Mouse (Mus musculus) hindbrain, postnatal 0 days (tissue): ENCODE measurements around the gene Usp7. TPM values are rescaled to one million over a fixed set of nuclear protein-coding genes. Genes with fewer than 3 reads are reported as not detected.

Source experiments
- ATAC-seq: fragments of 200-750 bp; cut with Nextera tagmentation; 2 replicates; pipeline ENCODE4 v1.8.0; 2017; ENCODE audit warnings: mild to moderate bottlenecking, moderate TSS enrichment, moderate library complexity
- DNase-seq: peaks from one replicate; pipeline ENCODE4 v3.0.0-alpha.2; 2015; ENCODE audit warnings: low spot score
- H3K27ac ChIP-seq: fragments of 300-500 bp; sonication (generic); 2 replicates; pipeline ENCODE4 v1.5.1; 2014; ENCODE audit warnings: mild to moderate bottlenecking
- H3K27me3 ChIP-seq: fragments of 300-500 bp; sonication (generic); 2 replicates; pipeline ENCODE4 v1.6.1; 2014; ENCODE audit warnings: low read length, mixed read lengths; ENCODE audit not compliant: insufficient read depth
- H3K36me3 ChIP-seq: fragments of 300-500 bp; sonication (generic); 2 replicates; pipeline ENCODE4 v1.6.1; 2014; ENCODE audit warnings: low read length, mixed read lengths; ENCODE audit not compliant: insufficient read depth
- H3K4me1 ChIP-seq: fragments of 300-500 bp; sonication (generic); 2 replicates; pipeline ENCODE4 v1.6.1; 2014; ENCODE audit warnings: antibody characterized with exemption, low read length, mixed read lengths; ENCODE audit not compliant: insufficient read depth
- H3K4me2 ChIP-seq: fragments of 300-500 bp; sonication (generic); 2 replicates; pipeline ENCODE4 v1.6.1; 2014; ENCODE audit warnings: low read depth, mild to moderate bottlenecking, low read length, moderate library complexity, mixed read lengths
- H3K4me3 ChIP-seq: fragments of 300-500 bp; sonication (generic); 2 replicates; pipeline ENCODE4 v1.5.1; 2014; ENCODE audit warnings: low read length
- H3K9ac ChIP-seq: fragments of 300-500 bp; sonication (generic); replicated peaks from 2 replicates; pipeline ENCODE4 v1.6.1; 2014; ENCODE audit warnings: mild to moderate bottlenecking, low read length, moderate library complexity, mixed read lengths
- H3K9me3 ChIP-seq: fragments of 300-500 bp; sonication (generic); 2 replicates; pipeline ENCODE4 v1.6.1; 2016; ENCODE audit warnings: low read length, mixed read lengths
- CTCF ChIP-seq: IDR thresholded peaks from 2 replicates; pipeline ENCODE4 v1.5.1; 2016; ENCODE audit warnings: antibody characterized with exemption, control low read depth, low read depth
- WGBS: fragments of 180-500 bp; shearing (Covaris S2); extraction: QIAGEN DNeasy Blood & Tissue Kit; methylation state at CpG from one replicate; pipeline ENCODE4 v1.1.7; 2014; 5-methylcytosine and 5-hydroxymethylcytosine counted together
- polyA plus RNA-seq: library from polyadenylated mRNA; unstranded; fragments of >200 nt; fragmentation: Nextera tagmentation; extraction: Ambion mirVana; gene quantifications from 2 replicates; pipeline ENCODE4 v1.2.1, GENCODE M21; 2015
- total RNA-seq: library from RNA; depleted of rRNA; stranded (reverse); fragments of >200 nt; gene quantifications from 2 replicates; pipeline ENCODE4 v1.2.3, GENCODE M21; 2014

Usp7 gene
- total and polyA plus RNA-seq, 2 experiments from 2014 or later: 18.9 to 83.7 TPM

- WGBS: 46% methylated on average over 9 of the region's 9 CpGs
- no peaks in the 10 kb centered on the region for H3K9me3 ChIP-seq
- DNase-seq (peak; percentile 33), ATAC-seq (no peak)
- H3K4me3 ChIP-seq: no peak overlapping the region
- H3K36me3 ChIP-seq: peaks cover 58% of the 10 kb centered on the region; the same call in 1 of the 2 replicates
- no peaks in the 10 kb centered on the region for H3K27me3 ChIP-seq
- TF ChIP-seq CTCF: peak; percentile 13; the same call in 1 of the 2 replicates
- no peak overlapping the region for H3K9ac ChIP-seq
- no peak overlapping the region for H3K4me2 ChIP-seq
- H3K4me1 ChIP-seq: no peaks in the 10 kb centered on the region
- no peak overlapping the region for H3K27ac ChIP-seq
These were observed 80.1 kb downstream of the Usp7 start for GRCm38 (mm10) chr16:8711998-8712397.

- TF ChIP-seq CTCF: no peak
- DNase-seq: peak; percentile 55
- Histone ChIP-seq H3K27me3 (no peaks in the 10 kb centered on the region), H3K4me1 (no peaks in the 10 kb centered on the region), H3K9me3 (no peaks in the 10 kb centered on the region), H3K36me3 (peaks cover 87% of the 10 kb centered on the region), H3K27ac (no peak overlapping the region), H3K4me3 (no peak overlapping the region), H3K9ac (no peak overlapping the region), H3K4me2 (no peak overlapping the region)
- WGBS: 71% methylated on average over 3 of the region's 3 CpGs
- no peak for ATAC-seq
These were observed 91.5 kb downstream of the Usp7 start for GRCm38 (mm10) chr16:8700586-8700985.

- no peak for TF ChIP-seq CTCF
- Histone ChIP-seq H3K4me3 (no peak overlapping the region), H3K9me3 (no peaks in the 10 kb centered on the region), H3K4me1 (no peaks in the 10 kb centered on the region), H3K9ac (no peak overlapping the region), H3K4me2 (no peak overlapping the region), H3K36me3 (peaks cover 88% of the 10 kb centered on the region), H3K27ac (no peak overlapping the region), H3K27me3 (no peaks in the 10 kb centered on the region)
- DNase-seq (no peak), ATAC-seq (no peak)
- 76% methylated on average over 8 of the region's 8 CpGs for WGBS
These were observed 92.6 kb downstream of the Usp7 start for GRCm38 (mm10) chr16:8699556-8699955.

GRCm38 (mm10) chr16:8691206-8691605 is 100.9 kb downstream of the Usp7 start:
- H3K9me3 ChIP-seq: no peaks in the 10 kb centered on the region
- H3K27ac ChIP-seq: peak overlapping the region; percentile 59
- TF ChIP-seq CTCF: no peak
- 88% methylated on average over 7 of the region's 7 CpGs for WGBS
- H3K4me2 ChIP-seq: no peak overlapping the region
- no peak overlapping the region for H3K4me3 ChIP-seq
- peaks cover 53% of the 10 kb centered on the region for H3K36me3 ChIP-seq
- H3K4me1 ChIP-seq: no peaks in the 10 kb centered on the region
- no peak for ATAC-seq
- no peaks in the 10 kb centered on the region for H3K27me3 ChIP-seq
- no peak for DNase-seq
- H3K9ac ChIP-seq: no peak overlapping the region

GRCm38 (mm10) chr16:8689979-8690656 is 102.0 kb downstream of the Usp7 start:
- no peak for TF ChIP-seq CTCF
- Histone ChIP-seq H3K27ac (peak overlapping the region; percentile 59), H3K36me3 (peaks cover 47% of the 10 kb centered on the region), H3K4me1 (no peaks in the 10 kb centered on the region), H3K4me3 (no peak overlapping the region), H3K9me3 (no peaks in the 10 kb centered on the region), H3K9ac (no peak overlapping the region), H3K27me3 (no peaks in the 10 kb centered on the region), H3K4me2 (no peak overlapping the region)
- DNase-seq (peak; percentile 83), ATAC-seq (peak; percentile 83)
- WGBS: 43% methylated on average over 11 of the region's 11 CpGs

GRCm38 (mm10) chr16:8687559-8688112 is 104.5 kb downstream of the Usp7 start:
- H3K4me2 ChIP-seq: no peak overlapping the region
- TF ChIP-seq CTCF: no peak
- no peaks in the 10 kb centered on the region for H3K9me3 ChIP-seq
- H3K4me1 ChIP-seq: no peaks in the 10 kb centered on the region
- H3K27ac ChIP-seq: no peak overlapping the region
- H3K36me3 ChIP-seq: peaks cover 29% of the 10 kb centered on the region
- no peak for ATAC-seq
- no peak for DNase-seq
- H3K9ac ChIP-seq: no peak overlapping the region
- H3K27me3 ChIP-seq: no peaks in the 10 kb centered on the region
- H3K4me3 ChIP-seq: no peak overlapping the region
